Mouse (Mus musculus) erythroblast, embryonic 14.5 days (primary cell): ENCODE measurements around the gene Prkca.

Source experiments
- GATA1 ChIP-seq: IDR thresholded peaks from 2 replicates; pipeline ENCODE4 v1.6.1; 2012; ENCODE audit warnings: low read length, inconsistent platforms, mixed read lengths
- TAL1 ChIP-seq: IDR thresholded peaks from 3 replicates; pipeline ENCODE4 v1.6.1; 2012; ENCODE audit warnings: low read length, inconsistent platforms, mixed read lengths

- no peak for TF ChIP-seq GATA1
- no peak for TF ChIP-seq TAL1
Measured at GRCm38 (mm10) chr11:108015284-108015683, 328.4 kb downstream of the Prkca start.
